In genomic region chr19:41835407-41835806, GRCm38 (mm10) we compare ENCODE assay signal across 1 mouse cellular context.
TF ChIP-seq lines count a peak whose summit lies in the region.

No protein-coding gene starts in this region.

TF ChIP-seq in MEL, 35 proteins besides CTCF, POLR2A, EP300 and RAD21 (continued from another document):
- no peak for TF ChIP-seq SIN3A (IDR thresholded peaks at IDR 0.05; ENCODE audit: low read length)
- TF ChIP-seq USF1 (IDR thresholded peaks at IDR 0.05; ENCODE audit: low read depth, low read length): no peak
- no peak for TF ChIP-seq MEF2A (IDR thresholded peaks at IDR 0.05; ENCODE audit: extremely low read depth, insufficient replicate concordance, low read depth, low read length, poor library complexity, severe bottlenecking)
- TF ChIP-seq ZMIZ1 (IDR thresholded peaks at IDR 0.05; ENCODE audit: low read depth, low read length): no peak
